Mouse (Mus musculus) erythroblast, adult 5-6 weeks (primary cell): ENCODE data around the gene Cp. TPM values are rescaled to one million over a fixed set of nuclear protein-coding genes. Genes with fewer than 3 reads are reported as not detected.

Experiments
- ATAC-seq: replicated peaks from 2 replicates; pipeline ENCODE4 v1.8.0; 2016; ENCODE audit warnings: moderate number of reproducible peaks, mild to moderate bottlenecking, moderate TSS enrichment, inconsistent platforms; ENCODE audit not compliant: poor library complexity, low FRiP score, severe bottlenecking
- total RNA-seq, 2 experiments: library from RNA; stranded (forward) in 1 of 2; stranded (reverse) in 1 of 2; fragments of 150-400 nt in 1 of 2; fragments of 200-764, 138-1000 nt in 1 of 2; gene quantifications; 2 replicates each; pipeline versions ENCODE4 v1.2.3 to v1.2.4; 2015 to 2017; ENCODE audit warnings: low replicate concordance in 2 of 2

The Cp gene
- total RNA-seq, 2 experiments from 2014 or later: 2.1 to 8.9 TPM

- ATAC-seq: peak; percentile 100
Observed at GRCm38 (mm10) chr3:20057306-20058196, 100.7 kb downstream of the Cp start, which contains the start of gene Hltf. Gene Hltf (plus strand): TSS chr3:20057811.

GRCm38 (mm10) chr3:20058197-20058541 is 101.3 kb downstream of the Cp start:
- no peak for ATAC-seq

Other genes starting within 250 kb of the Cp start
- gene Hps3, start 78.3 kb downstream of the Cp start, total RNA-seq (2015; ENCODE audit: low replicate concordance): 14.0 and 14.6 TPM in 2 replicates
- 5.8 and 8.9 TPM in 2 replicates for gene Hps3, start 78.3 kb downstream of the Cp start, total RNA-seq (2017; ENCODE audit: low replicate concordance)
- 8.6 and 22.1 TPM in 2 replicates for gene Hltf, start 100.8 kb downstream of the Cp start, total RNA-seq (2015; ENCODE audit: low replicate concordance)
- gene Hltf, start 100.8 kb downstream of the Cp start, total RNA-seq (2017; ENCODE audit: low replicate concordance): 9.3 and 9.5 TPM in 2 replicates
- 42.5 and 48.1 TPM in 2 replicates for gene Gyg, start 198.3 kb downstream of the Cp start, total RNA-seq (2015; ENCODE audit: low replicate concordance)
- gene Gyg, start 198.3 kb downstream of the Cp start, total RNA-seq (2017; ENCODE audit: low replicate concordance): 13.7 and 15.5 TPM in 2 replicates